Mouse (Mus musculus): Measurements from ENCODE around the gene Ganc. TPM values are rescaled to one million over a fixed set of nuclear protein-coding genes. Genes with fewer than 3 reads are reported as not detected.
A peak's percentile ranks its signal among the peaks of the same experiment; 100 is the strongest.

The Ganc gene
- polyA plus RNA-seq, 1 experiment from 2014 or later = 7.0 TPM

DNA sequence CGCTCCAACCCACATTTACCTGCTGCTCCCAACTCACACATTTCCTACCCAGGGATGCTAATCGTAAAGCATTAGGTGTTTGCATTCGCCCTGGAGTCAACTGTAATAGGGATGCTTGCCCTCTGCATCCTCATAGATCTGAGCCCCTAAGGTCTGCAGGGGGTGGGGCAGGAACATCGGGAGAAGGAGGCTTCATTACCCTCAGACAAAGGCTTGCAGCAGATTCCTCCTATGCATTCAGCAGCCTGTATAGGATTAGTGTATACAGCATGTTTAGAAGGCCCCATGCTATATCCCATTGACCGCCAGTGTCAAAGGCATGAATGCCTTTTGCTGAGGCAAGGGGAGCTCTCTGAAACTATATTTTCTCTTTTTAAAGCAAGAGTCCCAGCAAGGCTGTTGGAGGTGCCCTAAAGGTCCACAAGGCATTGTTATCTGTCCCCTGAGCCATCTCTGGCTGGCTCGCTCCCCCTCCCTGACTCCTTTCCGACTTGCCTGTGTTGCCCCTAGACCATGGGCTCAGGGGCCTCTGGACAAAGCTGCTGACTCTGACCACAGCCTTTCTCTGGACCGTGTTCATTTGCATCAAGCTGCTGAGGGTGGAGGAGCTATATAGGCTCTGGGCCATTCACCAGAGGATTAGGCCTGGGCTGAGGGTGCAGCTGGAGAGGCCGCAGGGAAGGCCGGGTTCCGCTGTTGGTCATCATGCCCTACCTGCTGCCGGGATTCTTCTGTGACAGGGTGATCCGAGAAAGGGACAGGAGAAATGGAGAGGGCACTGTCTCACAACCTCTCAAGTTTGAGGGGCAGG is 72.8 kb downstream of the Ganc start:
- ATAC-seq (replicated peaks; ENCODE audit: insufficient number of reproducible peaks, low FRiP score, low TSS enrichment) = no peak
- Histone ChIP-seq H3K27ac (ENCODE audit: low read depth, low read length) (no peak overlapping the region), H3K4me2 (no peak overlapping the region), H3K9me3 (replicated peaks; ENCODE audit: control insufficient read depth, low read length) (no peaks in the 10 kb centered on the region), H3K9ac (ENCODE audit: low read depth, low read length) (no peak overlapping the region), H3K4me3 (ENCODE audit: low read depth, low read length) (no peak overlapping the region), H3K36me3 (ENCODE audit: control insufficient read depth, insufficient read depth, low read length) (no peaks in the 10 kb centered on the region), H3K27me3 (ENCODE audit: control insufficient read depth, insufficient read depth, low read length) (no peaks in the 10 kb centered on the region), H3K4me1 (ENCODE audit: control insufficient read depth, insufficient read depth, low read length) (no peaks in the 10 kb centered on the region)
- 81% methylated on average over 13 of the region's 13 CpGs for WGBS (ENCODE audit: insufficient replicate concordance)

DNA sequence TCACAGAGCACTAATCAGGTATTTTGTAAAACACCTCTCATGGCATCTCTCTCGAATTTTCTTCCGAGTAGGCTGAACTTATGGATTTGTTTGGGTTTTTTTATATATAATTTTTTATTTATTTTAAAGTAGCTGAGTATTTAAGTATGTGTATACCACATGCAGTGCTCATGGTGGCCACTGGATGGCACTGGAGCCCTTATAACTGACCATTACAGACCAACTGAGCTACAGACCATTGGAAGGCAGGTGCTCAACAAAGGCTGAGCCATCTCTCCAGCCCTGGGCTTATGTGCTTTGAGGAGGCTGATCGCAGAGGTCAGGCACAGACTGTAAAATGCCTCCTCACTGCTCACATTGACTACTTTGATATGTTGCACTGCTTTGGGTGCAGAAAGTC is 74.9 kb downstream of the Ganc start:
- no peaks in the 10 kb centered on the region for H3K27me3 ChIP-seq (ENCODE audit: control insufficient read depth, insufficient read depth, low read length)
- no peaks in the 10 kb centered on the region for H3K9me3 ChIP-seq (replicated peaks; ENCODE audit: control insufficient read depth, low read length)
- no peak overlapping the region for H3K4me2 ChIP-seq
- no peaks in the 10 kb centered on the region for H3K36me3 ChIP-seq (ENCODE audit: control insufficient read depth, insufficient read depth, low read length)
- no peak overlapping the region for H3K4me3 ChIP-seq (ENCODE audit: low read depth, low read length)
- 0 out of 2 replicates have a peak, but pooled peaks have one; percentile 31 for ATAC-seq (replicated peaks; ENCODE audit: insufficient number of reproducible peaks, low FRiP score, low TSS enrichment)
- WGBS (ENCODE audit: insufficient replicate concordance) = 54% methylated on average over 3 of the region's 3 CpGs
- no peak overlapping the region for H3K9ac ChIP-seq (ENCODE audit: low read depth, low read length)
- H3K4me1 ChIP-seq (ENCODE audit: control insufficient read depth, insufficient read depth, low read length) = peaks cover 6% of the 10 kb centered on the region; the same call in 1 of the 2 replicates
- H3K27ac ChIP-seq (ENCODE audit: low read depth, low read length) = no peak overlapping the region

DNA sequence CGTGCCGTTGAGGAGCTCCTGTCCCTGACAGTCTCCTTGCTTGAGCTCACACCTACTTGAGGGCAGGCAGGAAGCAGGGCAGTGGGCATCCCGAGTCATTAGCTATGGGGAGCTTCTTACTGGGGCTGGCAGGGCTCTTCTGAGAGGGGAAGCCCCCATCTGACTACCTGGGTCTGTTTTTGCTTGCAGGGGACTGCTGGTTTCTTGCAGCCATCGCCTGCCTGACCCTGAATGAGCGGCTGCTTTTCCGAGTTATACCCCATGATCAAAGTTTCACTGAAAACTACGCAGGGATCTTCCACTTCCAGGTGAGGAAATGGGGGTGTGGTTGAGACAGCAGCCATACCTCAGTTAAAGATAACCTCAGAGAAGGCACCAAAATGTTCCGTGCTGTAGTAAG is 78.2 kb downstream of the Ganc start:
- Histone ChIP-seq H3K9me3 (replicated peaks; ENCODE audit: control insufficient read depth, low read length) (no peaks in the 10 kb centered on the region), H3K9ac (ENCODE audit: low read depth, low read length) (no peak overlapping the region), H3K4me1 (ENCODE audit: control insufficient read depth, insufficient read depth, low read length) (peaks cover 6% of the 10 kb centered on the region; the same call in 1 of the 2 replicates), H3K27ac (ENCODE audit: low read depth, low read length) (no peak overlapping the region), H3K36me3 (ENCODE audit: control insufficient read depth, insufficient read depth, low read length) (no peaks in the 10 kb centered on the region), H3K27me3 (ENCODE audit: control insufficient read depth, insufficient read depth, low read length) (no peaks in the 10 kb centered on the region), H3K4me2 (no peak overlapping the region), H3K4me3 (ENCODE audit: low read depth, low read length) (no peak overlapping the region)
- WGBS (ENCODE audit: insufficient replicate concordance) = 58% methylated on average over 8 of the region's 8 CpGs
- ATAC-seq (replicated peaks; ENCODE audit: insufficient number of reproducible peaks, low FRiP score, low TSS enrichment) = no peak

DNA sequence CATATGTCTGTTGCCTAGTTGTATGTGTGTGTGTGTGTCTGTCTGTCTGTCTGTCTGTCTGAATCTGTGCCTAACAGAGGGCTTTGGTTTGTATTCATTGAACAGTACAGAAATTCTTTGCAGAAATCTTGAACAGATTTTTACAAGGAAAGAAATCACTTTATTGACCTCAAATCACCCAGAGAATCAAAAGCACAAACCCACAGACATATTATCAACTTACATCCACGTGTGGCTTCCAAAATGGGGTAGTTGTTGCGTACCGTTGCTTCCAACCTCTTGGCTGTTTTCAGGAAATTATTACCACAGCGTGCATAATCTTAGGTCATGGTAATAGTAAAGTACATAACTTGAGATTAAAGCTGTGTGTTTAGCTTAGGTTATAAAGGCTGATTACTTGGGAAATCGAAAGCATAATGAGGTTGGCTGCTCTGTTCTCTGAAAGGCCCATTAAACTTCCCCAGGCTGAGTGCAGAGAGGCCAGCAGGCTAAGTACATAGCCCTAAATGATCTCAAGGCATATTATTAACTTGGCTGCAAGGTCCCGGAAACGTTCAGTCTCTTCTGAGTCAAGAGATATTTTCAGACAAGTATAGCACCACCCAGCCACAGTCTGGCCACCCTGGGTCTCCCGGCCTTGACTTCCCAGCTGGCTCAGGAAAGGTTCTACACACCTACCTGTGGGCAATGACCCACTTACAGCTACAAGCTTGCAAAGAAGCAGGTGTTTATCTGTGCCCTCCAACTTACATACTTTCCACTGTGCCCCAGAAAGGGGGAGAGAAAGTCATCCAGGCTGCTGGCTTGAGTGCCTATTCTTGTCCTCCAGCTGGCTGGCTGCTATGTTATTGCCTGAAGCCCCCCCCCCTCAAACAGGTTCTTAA is 79.1 kb downstream of the Ganc start:
- no peak overlapping the region for H3K4me2 ChIP-seq
- no peak overlapping the region for H3K9ac ChIP-seq (ENCODE audit: low read depth, low read length)
- H3K36me3 ChIP-seq (ENCODE audit: control insufficient read depth, insufficient read depth, low read length) = no peaks in the 10 kb centered on the region
- H3K27ac ChIP-seq (ENCODE audit: low read depth, low read length) = peak overlapping the region; percentile 46; the same call in 1 of the 2 replicates
- H3K4me1 ChIP-seq (ENCODE audit: control insufficient read depth, insufficient read depth, low read length) = peaks cover 6% of the 10 kb centered on the region; the same call in 1 of the 2 replicates
- no peak for ATAC-seq (replicated peaks; ENCODE audit: insufficient number of reproducible peaks, low FRiP score, low TSS enrichment)
- no peaks in the 10 kb centered on the region for H3K9me3 ChIP-seq (replicated peaks; ENCODE audit: control insufficient read depth, low read length)
- no peaks in the 10 kb centered on the region for H3K27me3 ChIP-seq (ENCODE audit: control insufficient read depth, insufficient read depth, low read length)
- no peak overlapping the region for H3K4me3 ChIP-seq (ENCODE audit: low read depth, low read length)
- WGBS (ENCODE audit: insufficient replicate concordance) = 71% methylated on average over 8 of the region's 8 CpGs

DNA sequence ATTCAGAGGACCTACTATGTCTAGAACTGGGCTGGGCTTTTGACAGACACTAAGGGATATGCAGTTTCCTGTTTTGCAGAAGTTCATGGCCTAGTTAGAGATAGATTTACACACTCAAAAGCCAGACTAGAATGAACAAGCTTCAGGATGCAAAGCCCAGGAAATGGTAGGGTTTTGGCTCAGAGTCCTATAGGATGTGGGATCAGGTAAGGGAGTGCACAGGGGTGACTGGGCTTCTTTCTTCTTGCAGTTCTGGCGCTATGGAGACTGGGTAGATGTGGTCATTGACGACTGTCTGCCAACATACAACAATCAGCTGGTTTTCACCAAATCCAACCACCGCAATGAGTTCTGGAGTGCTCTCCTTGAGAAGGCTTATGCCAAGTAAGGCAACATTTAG is 80.5 kb downstream of the Ganc start:
- 88% methylated on average over 3 of the region's 3 CpGs for WGBS (ENCODE audit: insufficient replicate concordance)
- peaks cover 6% of the 10 kb centered on the region; the same call in 1 of the 2 replicates for H3K4me1 ChIP-seq (ENCODE audit: control insufficient read depth, insufficient read depth, low read length)
- no peak for ATAC-seq (replicated peaks; ENCODE audit: insufficient number of reproducible peaks, low FRiP score, low TSS enrichment)
- H3K27ac ChIP-seq (ENCODE audit: low read depth, low read length) = no peak overlapping the region
- H3K4me2 ChIP-seq = no peak overlapping the region
- H3K27me3 ChIP-seq (ENCODE audit: control insufficient read depth, insufficient read depth, low read length) = no peaks in the 10 kb centered on the region
- H3K4me3 ChIP-seq (ENCODE audit: low read depth, low read length) = no peak overlapping the region
- H3K9me3 ChIP-seq (replicated peaks; ENCODE audit: control insufficient read depth, low read length) = no peaks in the 10 kb centered on the region
- no peak overlapping the region for H3K9ac ChIP-seq (ENCODE audit: low read depth, low read length)
- no peaks in the 10 kb centered on the region for H3K36me3 ChIP-seq (ENCODE audit: control insufficient read depth, insufficient read depth, low read length)

DNA sequence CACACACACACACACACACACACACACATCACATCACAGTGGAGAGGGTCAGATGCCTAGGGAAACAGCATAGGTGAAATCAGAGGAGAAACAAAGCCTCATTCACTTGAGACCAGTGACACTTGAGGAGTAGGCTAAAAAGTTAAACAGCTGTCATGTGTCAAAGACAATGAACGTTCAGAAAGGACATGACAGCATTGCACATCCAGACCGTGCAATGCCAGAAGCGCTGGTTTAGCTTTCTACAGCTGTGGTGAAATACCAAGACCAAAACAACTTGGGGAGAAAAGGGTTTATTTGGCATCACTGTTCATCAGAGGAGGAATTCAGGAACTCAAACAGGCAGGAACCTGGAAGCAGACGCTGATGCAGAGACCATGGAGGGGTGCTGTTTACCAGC is 89.6 kb downstream of the Ganc start:
- ATAC-seq (replicated peaks; ENCODE audit: insufficient number of reproducible peaks, low FRiP score, low TSS enrichment) = no peak
- no peaks in the 10 kb centered on the region for H3K27me3 ChIP-seq (ENCODE audit: control insufficient read depth, insufficient read depth, low read length)
- WGBS (ENCODE audit: insufficient replicate concordance) = 58% methylated on average over 4 of the region's 4 CpGs
- H3K4me3 ChIP-seq (ENCODE audit: low read depth, low read length) = no peak overlapping the region
- H3K27ac ChIP-seq (ENCODE audit: low read depth, low read length) = no peak overlapping the region
- H3K4me1 ChIP-seq (ENCODE audit: control insufficient read depth, insufficient read depth, low read length) = peaks cover 3% of the 10 kb centered on the region; the same call in 1 of the 2 replicates
- no peak overlapping the region for H3K4me2 ChIP-seq
- no peaks in the 10 kb centered on the region for H3K36me3 ChIP-seq (ENCODE audit: control insufficient read depth, insufficient read depth, low read length)
- H3K9me3 ChIP-seq (replicated peaks; ENCODE audit: control insufficient read depth, low read length) = no peaks in the 10 kb centered on the region
- H3K9ac ChIP-seq (ENCODE audit: low read depth, low read length) = no peak overlapping the region

DNA sequence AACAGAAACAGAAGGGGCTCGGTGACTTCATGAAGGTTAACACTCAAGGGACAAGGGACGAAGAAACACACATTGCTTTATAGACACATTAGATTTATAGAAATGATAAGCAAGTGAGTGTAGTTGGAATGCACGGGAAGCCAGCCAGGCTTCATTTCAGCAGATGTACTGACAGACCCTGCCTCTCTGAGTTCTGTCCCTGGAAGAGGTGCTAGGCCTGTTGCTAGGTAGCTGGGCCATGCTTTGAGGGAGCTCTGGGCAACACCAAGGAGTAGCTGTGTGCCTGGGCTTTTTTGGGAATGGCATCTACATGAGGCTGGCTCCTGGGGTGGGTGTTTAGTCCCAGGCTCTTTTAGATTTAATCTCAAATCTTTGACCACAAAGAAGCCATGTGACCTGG is 92.8 kb downstream of the Ganc start:
- H3K4me3 ChIP-seq (ENCODE audit: low read depth, low read length) = no peak overlapping the region
- no peaks in the 10 kb centered on the region for H3K27me3 ChIP-seq (ENCODE audit: control insufficient read depth, insufficient read depth, low read length)
- no peaks in the 10 kb centered on the region for H3K9me3 ChIP-seq (replicated peaks; ENCODE audit: control insufficient read depth, low read length)
- ATAC-seq (replicated peaks; ENCODE audit: insufficient number of reproducible peaks, low FRiP score, low TSS enrichment) = no peak
- no peaks in the 10 kb centered on the region for H3K36me3 ChIP-seq (ENCODE audit: control insufficient read depth, insufficient read depth, low read length)
- no peak overlapping the region for H3K9ac ChIP-seq (ENCODE audit: low read depth, low read length)
- 61% methylated on average over 3 of the region's 3 CpGs for WGBS (ENCODE audit: insufficient replicate concordance)
- peaks cover 26% of the 10 kb centered on the region for H3K4me1 ChIP-seq (ENCODE audit: control insufficient read depth, insufficient read depth, low read length)
- H3K27ac ChIP-seq (ENCODE audit: low read depth, low read length) = peak overlapping the region; percentile 3; the same call in 1 of the 2 replicates
- no peak overlapping the region for H3K4me2 ChIP-seq

DNA sequence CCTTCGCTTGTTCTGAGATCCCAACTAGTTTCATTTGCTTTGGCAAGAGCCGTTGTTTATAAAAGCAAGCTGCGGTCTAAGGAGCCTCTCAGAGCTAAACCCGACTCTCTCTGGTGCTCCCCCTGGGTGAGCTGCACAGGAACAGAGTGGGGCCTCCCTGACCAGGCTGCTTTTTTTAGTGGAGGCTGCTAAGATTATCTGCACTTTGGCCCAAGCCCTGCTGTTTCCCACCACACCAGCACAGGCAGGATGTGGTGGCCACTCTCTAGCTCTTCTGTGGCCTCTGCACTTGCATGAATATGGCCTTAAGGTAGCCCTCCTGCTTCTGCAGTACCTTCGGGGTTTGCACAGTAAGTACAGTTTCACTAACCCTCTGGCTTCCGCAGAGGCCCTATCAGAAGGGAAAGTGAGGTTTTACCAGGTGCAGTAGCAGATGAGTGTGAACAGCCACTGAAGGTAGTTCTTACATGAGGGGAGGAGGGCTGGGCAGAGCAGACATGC is 96.3 kb downstream of the Ganc start:
- Histone ChIP-seq H3K36me3 (ENCODE audit: control insufficient read depth, insufficient read depth, low read length) (0 out of 2 replicates have a peak, but pooled peaks cover 2% of the 10 kb centered on the region), H3K27ac (ENCODE audit: low read depth, low read length) (peak overlapping the region; percentile 80), H3K27me3 (ENCODE audit: control insufficient read depth, insufficient read depth, low read length) (no peaks in the 10 kb centered on the region), H3K4me1 (ENCODE audit: control insufficient read depth, insufficient read depth, low read length) (peaks cover 33% of the 10 kb centered on the region), H3K9me3 (replicated peaks; ENCODE audit: control insufficient read depth, low read length) (no peaks in the 10 kb centered on the region), H3K9ac (ENCODE audit: low read depth, low read length) (peak overlapping the region; percentile 49; the same call in 1 of the 2 replicates), H3K4me3 (ENCODE audit: low read depth, low read length) (no peak overlapping the region), H3K4me2 (0 out of 2 replicates have a peak overlapping the region, but pooled peaks have one; percentile 9)
- WGBS (ENCODE audit: insufficient replicate concordance) = 49% methylated on average over 6 of the region's 6 CpGs
- ATAC-seq (replicated peaks; ENCODE audit: insufficient number of reproducible peaks, low FRiP score, low TSS enrichment) = no peak

All from heart, embryonic 11.5 days (tissue).